Mouse (Mus musculus) MEL (cell line): ENCODE measurements around the gene Smim20.

ENCODE experiments used
- BHLHE40 ChIP-seq: IDR thresholded peaks from 2 replicates; pipeline ENCODE4 v1.6.1; 2012; ENCODE audit warnings: low read depth, mild to moderate bottlenecking, inconsistent platforms, low read length, improper control_type of control experiment, borderline replicate concordance
- CHD2 ChIP-seq: IDR thresholded peaks from 2 replicates; pipeline ENCODE4 v1.6.1; 2011; ENCODE audit warnings: low read length, improper control_type of control experiment

DNA sequence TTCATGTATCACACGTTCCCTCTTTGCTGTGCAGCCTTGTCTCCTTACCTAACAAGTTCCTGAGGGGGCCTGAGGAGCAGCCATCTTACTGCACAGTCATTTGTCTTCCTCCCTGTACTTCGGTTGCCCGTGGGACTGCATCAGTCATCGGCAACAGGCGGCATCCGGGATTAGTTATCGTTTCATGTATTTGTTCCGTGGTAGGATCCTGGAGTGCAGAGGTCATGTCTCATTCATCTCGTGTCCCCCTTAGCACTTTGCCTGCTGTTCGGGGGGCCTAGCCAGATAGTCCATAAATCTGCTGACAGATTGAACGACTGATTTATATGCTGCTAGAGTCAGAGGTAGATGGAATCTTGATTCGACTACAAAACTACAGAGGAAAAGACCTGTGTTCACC is 1.1 kb upstream of the Smim20 start:
- TF ChIP-seq BHLHE40 = no peak
- no peak for TF ChIP-seq CHD2
